Mouse (Mus musculus): ENCODE results near the gene Nudt22. TPM values are rescaled to one million over a fixed set of nuclear protein-coding genes. Genes with fewer than 3 reads are reported as not detected.

Gene Nudt22
- polyA plus RNA-seq, 1 experiment, result not detected

GRCm38 (mm10) chr19:6949951-6950350 is 46.0 kb downstream of the Nudt22 start:
- no peak for TF ChIP-seq POLR2A (IDR thresholded peaks at IDR 0.05; ENCODE audit: insufficient read depth, low read depth, low read length)
- no peak for TF ChIP-seq CTCF (IDR thresholded peaks at IDR 0.05; ENCODE audit: insufficient read depth, low read depth, low read length)
- WGBS, result 54% methylated on average over 5 of the region's 5 CpGs
- H3K4me3 ChIP-seq (ENCODE audit: insufficient read depth, low read depth, low read length), result no peak overlapping the region
- no peak overlapping the region for H3K27ac ChIP-seq (ENCODE audit: insufficient read depth, low read depth, low read length)
- peaks cover 10% of the 10 kb centered on the region for H3K4me1 ChIP-seq (ENCODE audit: control insufficient read depth, insufficient read depth, low read length)

- whole genome bisulfite sequencing, result 90% methylated on average over 5 of the region's 5 CpGs
- Histone ChIP-seq H3K4me3 (ENCODE audit: insufficient read depth, low read depth, low read length) (no peak overlapping the region), H3K27ac (ENCODE audit: insufficient read depth, low read depth, low read length) (no peak overlapping the region), H3K4me1 (ENCODE audit: control insufficient read depth, insufficient read depth, low read length) (peaks cover 10% of the 10 kb centered on the region)
- TF ChIP-seq POLR2A (IDR thresholded peaks at IDR 0.05; ENCODE audit: insufficient read depth, low read depth, low read length), result no peak
- no peak for TF ChIP-seq CTCF (IDR thresholded peaks at IDR 0.05; ENCODE audit: insufficient read depth, low read depth, low read length)
Measured at GRCm38 (mm10) chr19:6949532-6949931, 46.4 kb downstream of the Nudt22 start.

GRCm38 (mm10) chr19:6948186-6948585 is 47.7 kb downstream of the Nudt22 start:
- TF ChIP-seq CTCF (IDR thresholded peaks at IDR 0.05; ENCODE audit: insufficient read depth, low read depth, low read length), result no peak
- TF ChIP-seq POLR2A (IDR thresholded peaks at IDR 0.05; ENCODE audit: insufficient read depth, low read depth, low read length), result no peak
- Histone ChIP-seq H3K4me3 (ENCODE audit: insufficient read depth, low read depth, low read length) (no peak overlapping the region), H3K27ac (ENCODE audit: insufficient read depth, low read depth, low read length) (no peak overlapping the region), H3K4me1 (ENCODE audit: control insufficient read depth, insufficient read depth, low read length) (peaks cover 10% of the 10 kb centered on the region)
- 69% methylated on average over 4 of the region's 4 CpGs for WGBS

GRCm38 (mm10) chr19:6947742-6948141 is 48.2 kb downstream of the Nudt22 start:
- Histone ChIP-seq H3K4me3 (ENCODE audit: insufficient read depth, low read depth, low read length) (no peak overlapping the region), H3K4me1 (ENCODE audit: control insufficient read depth, insufficient read depth, low read length) (peaks cover 10% of the 10 kb centered on the region), H3K27ac (ENCODE audit: insufficient read depth, low read depth, low read length) (no peak overlapping the region)
- TF ChIP-seq POLR2A (IDR thresholded peaks at IDR 0.05; ENCODE audit: insufficient read depth, low read depth, low read length) (no peak), CTCF (IDR thresholded peaks at IDR 0.05; ENCODE audit: insufficient read depth, low read depth, low read length) (no peak)
- WGBS, result 70% methylated on average over 4 of the region's 4 CpGs

- TF ChIP-seq CTCF (IDR thresholded peaks at IDR 0.05; ENCODE audit: insufficient read depth, low read depth, low read length), result no peak
- WGBS, result 91% methylated on average over 6 of the region's 6 CpGs
- Histone ChIP-seq H3K4me3 (ENCODE audit: insufficient read depth, low read depth, low read length) (no peak overlapping the region), H3K4me1 (ENCODE audit: control insufficient read depth, insufficient read depth, low read length) (peaks cover 23% of the 10 kb centered on the region), H3K27ac (ENCODE audit: insufficient read depth, low read depth, low read length) (no peak overlapping the region)
Measured at GRCm38 (mm10) chr19:6943709-6944108, 52.2 kb downstream of the Nudt22 start.

Other genes starting within 250 kb of the Nudt22 start
- gene Rps6ka4, start 155.5 kb downstream of the Nudt22 start, polyA plus RNA-seq (2012; ENCODE audit: insufficient read depth, insufficient read length, low replicate concordance, missing spikeins), result not detected in 2 replicates
- not detected in 2 replicates for gene Ccdc88b, start 137.9 kb downstream of the Nudt22 start, polyA plus RNA-seq (2012; ENCODE audit: insufficient read depth, insufficient read length, low replicate concordance, missing spikeins)
- not detected in 2 replicates for gene Trmt112, start 86.4 kb downstream of the Nudt22 start, polyA plus RNA-seq (2012; ENCODE audit: insufficient read depth, insufficient read length, low replicate concordance, missing spikeins)
- gene Prdx5, start 86.0 kb downstream of the Nudt22 start, polyA plus RNA-seq (2012; ENCODE audit: insufficient read depth, insufficient read length, low replicate concordance, missing spikeins), result not detected in 2 replicates
- gene Esrra, start 74.3 kb downstream of the Nudt22 start, polyA plus RNA-seq (2012; ENCODE audit: insufficient read depth, insufficient read length, low replicate concordance, missing spikeins), result not detected in 2 replicates
- gene Catsperz, start 70.7 kb downstream of the Nudt22 start, polyA plus RNA-seq (2012; ENCODE audit: insufficient read depth, insufficient read length, low replicate concordance, missing spikeins), result not detected in 2 replicates
- not detected in 2 replicates for gene Kcnk4, start 61.6 kb downstream of the Nudt22 start, polyA plus RNA-seq (2012; ENCODE audit: insufficient read depth, insufficient read length, low replicate concordance, missing spikeins)
- gene Bad, start 54.3 kb downstream of the Nudt22 start, polyA plus RNA-seq (2012; ENCODE audit: insufficient read depth, insufficient read length, low replicate concordance, missing spikeins), result not detected in 2 replicates
- not detected in 2 replicates for gene Gpr137, start 53.6 kb downstream of the Nudt22 start, polyA plus RNA-seq (2012; ENCODE audit: insufficient read depth, insufficient read length, low replicate concordance, missing spikeins)
- gene Ppp1r14b, start 21.1 kb downstream of the Nudt22 start, polyA plus RNA-seq (2012; ENCODE audit: insufficient read depth, insufficient read length, low replicate concordance, missing spikeins), result not detected in 2 replicates
- gene Plcb3, start 19.6 kb downstream of the Nudt22 start, polyA plus RNA-seq (2012; ENCODE audit: insufficient read depth, insufficient read length, low replicate concordance, missing spikeins), result not detected in 2 replicates
- gene Fkbp2, start 15.6 kb downstream of the Nudt22 start, polyA plus RNA-seq (2012; ENCODE audit: insufficient read depth, insufficient read length, low replicate concordance, missing spikeins), result not detected in 2 replicates
- gene Vegfb, start 8.5 kb downstream of the Nudt22 start, polyA plus RNA-seq (2012; ENCODE audit: insufficient read depth, insufficient read length, low replicate concordance, missing spikeins), result not detected in 2 replicates
- gene Dnajc4, start 3.5 kb downstream of the Nudt22 start, polyA plus RNA-seq (2012; ENCODE audit: insufficient read depth, insufficient read length, low replicate concordance, missing spikeins), result not detected in 2 replicates
- gene Trpt1, start within 50 bp of the Nudt22 start, polyA plus RNA-seq (2012; ENCODE audit: insufficient read depth, insufficient read length, low replicate concordance, missing spikeins), result not detected in 2 replicates
- not detected in 2 replicates for gene Fermt3, start 23.4 kb upstream of the Nudt22 start, polyA plus RNA-seq (2012; ENCODE audit: insufficient read depth, insufficient read length, low replicate concordance, missing spikeins)
- gene Stip1, start 43.9 kb upstream of the Nudt22 start, polyA plus RNA-seq (2012; ENCODE audit: insufficient read depth, insufficient read length, low replicate concordance, missing spikeins), result 145 and 219 TPM in 2 replicates
- gene Macrod1, start 60.7 kb upstream of the Nudt22 start, polyA plus RNA-seq (2012; ENCODE audit: insufficient read depth, insufficient read length, low replicate concordance, missing spikeins), result not detected in 2 replicates
- not detected in 2 replicates for gene Flrt1, start 109.6 kb upstream of the Nudt22 start, polyA plus RNA-seq (2012; ENCODE audit: insufficient read depth, insufficient read length, low replicate concordance, missing spikeins)
- gene Otub1, start 210.2 kb upstream of the Nudt22 start, polyA plus RNA-seq (2012; ENCODE audit: insufficient read depth, insufficient read length, low replicate concordance, missing spikeins), result not detected in 2 replicates
- gene Cox8a, start 221.5 kb upstream of the Nudt22 start, polyA plus RNA-seq (2012; ENCODE audit: insufficient read depth, insufficient read length, low replicate concordance, missing spikeins), result not detected in 2 replicates
- not detected in 2 replicates for gene Naa40, start 245.1 kb upstream of the Nudt22 start, polyA plus RNA-seq (2012; ENCODE audit: insufficient read depth, insufficient read length, low replicate concordance, missing spikeins)